Mouse (Mus musculus): ENCODE results near the gene Spaca3. TPM values are rescaled to one million over a fixed set of nuclear protein-coding genes. Genes with fewer than 3 reads are reported as not detected.

Spaca3 gene
- polyA plus RNA-seq, 1 experiment from 2014 or later, result not detected

GRCm38 (mm10) chr11:80900555-80900954 lies 42.4 kb downstream of the Spaca3 start:
- H3K4me3 ChIP-seq (ENCODE audit: low read depth, low read length), result no peak overlapping the region
- no peak overlapping the region for H3K27ac ChIP-seq (replicated peaks; ENCODE audit: low read depth, low read length)
- no peak for ATAC-seq (ENCODE audit: low read depth)
- DNase-seq (ENCODE audit: low spot score), result no peak
- no peak overlapping the region for H3K4me2 ChIP-seq (ENCODE audit: low read depth, low read length)
- 83% methylated on average over 4 of the region's 4 CpGs for WGBS
- no peak overlapping the region for H3K9ac ChIP-seq (ENCODE audit: low read depth, low read length)
- H3K36me3 ChIP-seq (ENCODE audit: control insufficient read depth, insufficient read depth, low read length), result no peaks in the 10 kb centered on the region
- no peaks in the 10 kb centered on the region for H3K4me1 ChIP-seq (ENCODE audit: control insufficient read depth, insufficient read depth, low read length)
- H3K27me3 ChIP-seq (replicated peaks; ENCODE audit: control insufficient read depth, insufficient read depth, low read length), result no peaks in the 10 kb centered on the region
- H3K9me3 ChIP-seq (ENCODE audit: control insufficient read depth, low read length), result no peaks in the 10 kb centered on the region

- no peaks in the 10 kb centered on the region for H3K36me3 ChIP-seq (ENCODE audit: control insufficient read depth, insufficient read depth, low read length)
- H3K4me1 ChIP-seq (ENCODE audit: control insufficient read depth, insufficient read depth, low read length), result no peaks in the 10 kb centered on the region
- no peak overlapping the region for H3K27ac ChIP-seq (replicated peaks; ENCODE audit: low read depth, low read length)
- DNase-seq (ENCODE audit: low spot score) (no peak), ATAC-seq (ENCODE audit: low read depth) (no peak)
- H3K9ac ChIP-seq (ENCODE audit: low read depth, low read length), result no peak overlapping the region
- no peaks in the 10 kb centered on the region for H3K9me3 ChIP-seq (ENCODE audit: control insufficient read depth, low read length)
- H3K4me3 ChIP-seq (ENCODE audit: low read depth, low read length), result no peak overlapping the region
- no peaks in the 10 kb centered on the region for H3K27me3 ChIP-seq (replicated peaks; ENCODE audit: control insufficient read depth, insufficient read depth, low read length)
- WGBS, result 69% methylated on average over 7 of the region's 7 CpGs
- no peak overlapping the region for H3K4me2 ChIP-seq (ENCODE audit: low read depth, low read length)
Measured at GRCm38 (mm10) chr11:80902664-80903063, 44.5 kb downstream of the Spaca3 start.

- H3K27ac ChIP-seq (replicated peaks; ENCODE audit: low read depth, low read length), result no peak overlapping the region
- no peak overlapping the region for H3K4me3 ChIP-seq (ENCODE audit: low read depth, low read length)
- H3K27me3 ChIP-seq (replicated peaks; ENCODE audit: control insufficient read depth, insufficient read depth, low read length), result no peaks in the 10 kb centered on the region
- H3K4me1 ChIP-seq (ENCODE audit: control insufficient read depth, insufficient read depth, low read length), result no peaks in the 10 kb centered on the region
- no peak for DNase-seq (ENCODE audit: low spot score)
- H3K9me3 ChIP-seq (ENCODE audit: control insufficient read depth, low read length), result no peaks in the 10 kb centered on the region
- no peak overlapping the region for H3K9ac ChIP-seq (ENCODE audit: low read depth, low read length)
- H3K4me2 ChIP-seq (ENCODE audit: low read depth, low read length), result no peak overlapping the region
- ATAC-seq (ENCODE audit: low read depth), result no peak
- 87% methylated on average over 10 of the region's 10 CpGs for WGBS
- no peaks in the 10 kb centered on the region for H3K36me3 ChIP-seq (ENCODE audit: control insufficient read depth, insufficient read depth, low read length)
Measured at GRCm38 (mm10) chr11:80903426-80903825, 45.3 kb downstream of the Spaca3 start.

GRCm38 (mm10) chr11:80904559-80904958 lies 46.4 kb downstream of the Spaca3 start:
- Histone ChIP-seq H3K4me3 (ENCODE audit: low read depth, low read length) (no peak overlapping the region), H3K4me1 (ENCODE audit: control insufficient read depth, insufficient read depth, low read length) (no peaks in the 10 kb centered on the region), H3K4me2 (ENCODE audit: low read depth, low read length) (no peak overlapping the region), H3K36me3 (ENCODE audit: control insufficient read depth, insufficient read depth, low read length) (no peaks in the 10 kb centered on the region), H3K9ac (ENCODE audit: low read depth, low read length) (no peak overlapping the region), H3K27ac (replicated peaks; ENCODE audit: low read depth, low read length) (no peak overlapping the region), H3K27me3 (replicated peaks; ENCODE audit: control insufficient read depth, insufficient read depth, low read length) (no peaks in the 10 kb centered on the region), H3K9me3 (ENCODE audit: control insufficient read depth, low read length) (no peaks in the 10 kb centered on the region)
- WGBS, result 87% methylated on average over 2 of the region's 2 CpGs
- no peak for DNase-seq (ENCODE audit: low spot score)
- no peak for ATAC-seq (ENCODE audit: low read depth)

GRCm38 (mm10) chr11:80906456-80906855 lies 48.3 kb downstream of the Spaca3 start:
- no peaks in the 10 kb centered on the region for H3K27me3 ChIP-seq (replicated peaks; ENCODE audit: control insufficient read depth, insufficient read depth, low read length)
- no peak overlapping the region for H3K4me2 ChIP-seq (ENCODE audit: low read depth, low read length)
- H3K9me3 ChIP-seq (ENCODE audit: control insufficient read depth, low read length), result no peaks in the 10 kb centered on the region
- WGBS, result 42% methylated on average over 4 of the region's 4 CpGs
- no peak overlapping the region for H3K4me3 ChIP-seq (ENCODE audit: low read depth, low read length)
- DNase-seq (ENCODE audit: low spot score) (peak; percentile 52), ATAC-seq (ENCODE audit: low read depth) (no peak)
- H3K4me1 ChIP-seq (ENCODE audit: control insufficient read depth, insufficient read depth, low read length), result no peaks in the 10 kb centered on the region
- no peak overlapping the region for H3K27ac ChIP-seq (replicated peaks; ENCODE audit: low read depth, low read length)
- H3K9ac ChIP-seq (ENCODE audit: low read depth, low read length), result no peak overlapping the region
- H3K36me3 ChIP-seq (ENCODE audit: control insufficient read depth, insufficient read depth, low read length), result no peaks in the 10 kb centered on the region

- Histone ChIP-seq H3K36me3 (ENCODE audit: control insufficient read depth, insufficient read depth, low read length) (no peaks in the 10 kb centered on the region), H3K4me3 (ENCODE audit: low read depth, low read length) (no peak overlapping the region), H3K4me1 (ENCODE audit: control insufficient read depth, insufficient read depth, low read length) (no peaks in the 10 kb centered on the region), H3K27ac (replicated peaks; ENCODE audit: low read depth, low read length) (no peak overlapping the region), H3K4me2 (ENCODE audit: low read depth, low read length) (no peak overlapping the region), H3K27me3 (replicated peaks; ENCODE audit: control insufficient read depth, insufficient read depth, low read length) (no peaks in the 10 kb centered on the region), H3K9me3 (ENCODE audit: control insufficient read depth, low read length) (no peaks in the 10 kb centered on the region), H3K9ac (ENCODE audit: low read depth, low read length) (no peak overlapping the region)
- WGBS, result 88% methylated on average over 6 of the region's 6 CpGs
- DNase-seq (ENCODE audit: low spot score) (no peak), ATAC-seq (ENCODE audit: low read depth) (no peak)
Measured at GRCm38 (mm10) chr11:80907820-80908219, 49.7 kb downstream of the Spaca3 start.

GRCm38 (mm10) chr11:80912721-80913120 lies 54.6 kb downstream of the Spaca3 start:
- no peak for DNase-seq (ENCODE audit: low spot score)
- 69% methylated on average over 5 of the region's 5 CpGs for WGBS
- Histone ChIP-seq H3K27me3 (replicated peaks; ENCODE audit: control insufficient read depth, insufficient read depth, low read length) (no peaks in the 10 kb centered on the region), H3K9me3 (ENCODE audit: control insufficient read depth, low read length) (0 out of 2 replicates have a peak, but pooled peaks cover 3% of the 10 kb centered on the region), H3K27ac (replicated peaks; ENCODE audit: low read depth, low read length) (no peak overlapping the region), H3K9ac (ENCODE audit: low read depth, low read length) (no peak overlapping the region), H3K4me3 (ENCODE audit: low read depth, low read length) (no peak overlapping the region), H3K4me1 (ENCODE audit: control insufficient read depth, insufficient read depth, low read length) (no peaks in the 10 kb centered on the region), H3K36me3 (ENCODE audit: control insufficient read depth, insufficient read depth, low read length) (no peaks in the 10 kb centered on the region), H3K4me2 (ENCODE audit: low read depth, low read length) (no peak overlapping the region)
- no peak for ATAC-seq (ENCODE audit: low read depth)

GRCm38 (mm10) chr11:80913408-80914024 lies 55.4 kb downstream of the Spaca3 start:
- no peak for ATAC-seq (ENCODE audit: low read depth)
- no peak for DNase-seq (ENCODE audit: low spot score)
- no peak overlapping the region for H3K27ac ChIP-seq (replicated peaks; ENCODE audit: low read depth, low read length)
- 36% methylated on average over 4 of the region's 4 CpGs for WGBS
- no peaks in the 10 kb centered on the region for H3K4me1 ChIP-seq (ENCODE audit: control insufficient read depth, insufficient read depth, low read length)
- H3K36me3 ChIP-seq (ENCODE audit: control insufficient read depth, insufficient read depth, low read length), result no peaks in the 10 kb centered on the region
- H3K27me3 ChIP-seq (replicated peaks; ENCODE audit: control insufficient read depth, insufficient read depth, low read length), result no peaks in the 10 kb centered on the region
- H3K9ac ChIP-seq (ENCODE audit: low read depth, low read length), result no peak overlapping the region
- H3K4me3 ChIP-seq (ENCODE audit: low read depth, low read length), result no peak overlapping the region
- H3K4me2 ChIP-seq (ENCODE audit: low read depth, low read length), result no peak overlapping the region
- H3K9me3 ChIP-seq (ENCODE audit: control insufficient read depth, low read length), result 0 out of 2 replicates have a peak, but pooled peaks cover 3% of the 10 kb centered on the region
